Mouse (Mus musculus) gastrocnemius, postnatal 4 days (tissue): ENCODE data around the gene Kri1. TPM values are rescaled to one million over a fixed set of nuclear protein-coding genes. Genes with fewer than 3 reads are reported as not detected.
"Not testable (repeated sequence)": the region's sequence is repeated elsewhere in the genome, so short reads cannot be mapped to it uniquely, and the experiment has no call there.

Experiments used
- DNase-seq, 2 experiments: peaks; one replicate each; pipeline ENCODE4 v3.0.0; 2021 to 2022; ENCODE audit warnings: low spot score in 2 of 2, mixed read lengths in 2 of 2
- long read RNA-seq, 2 experiments: library from polyadenylated mRNA; stranded (forward); transcript quantifications; one replicate each; pipeline ENCODE4 v2.0.0; 2021
- total RNA-seq, 2 experiments: library from RNA; stranded (reverse); gene quantifications; 2 replicates each; pipeline ENCODE4 v1.2.3; 2021

The Kri1 gene
- 10 to 100 TPM; 18.1 to 21.3 TPM for total RNA-seq
- long read RNA-seq, experiment 1, partial matches to known transcripts = 2 of 6 reads
- long read RNA-seq, experiment 1, other reads (novel, unspliced or antisense) = 1 of 6 reads
- long read RNA-seq, experiment 2, partial matches to known transcripts = 0 of 3 reads
- long read RNA-seq, experiment 2, other reads (novel, unspliced or antisense) = 1 of 3 reads

DNA sequence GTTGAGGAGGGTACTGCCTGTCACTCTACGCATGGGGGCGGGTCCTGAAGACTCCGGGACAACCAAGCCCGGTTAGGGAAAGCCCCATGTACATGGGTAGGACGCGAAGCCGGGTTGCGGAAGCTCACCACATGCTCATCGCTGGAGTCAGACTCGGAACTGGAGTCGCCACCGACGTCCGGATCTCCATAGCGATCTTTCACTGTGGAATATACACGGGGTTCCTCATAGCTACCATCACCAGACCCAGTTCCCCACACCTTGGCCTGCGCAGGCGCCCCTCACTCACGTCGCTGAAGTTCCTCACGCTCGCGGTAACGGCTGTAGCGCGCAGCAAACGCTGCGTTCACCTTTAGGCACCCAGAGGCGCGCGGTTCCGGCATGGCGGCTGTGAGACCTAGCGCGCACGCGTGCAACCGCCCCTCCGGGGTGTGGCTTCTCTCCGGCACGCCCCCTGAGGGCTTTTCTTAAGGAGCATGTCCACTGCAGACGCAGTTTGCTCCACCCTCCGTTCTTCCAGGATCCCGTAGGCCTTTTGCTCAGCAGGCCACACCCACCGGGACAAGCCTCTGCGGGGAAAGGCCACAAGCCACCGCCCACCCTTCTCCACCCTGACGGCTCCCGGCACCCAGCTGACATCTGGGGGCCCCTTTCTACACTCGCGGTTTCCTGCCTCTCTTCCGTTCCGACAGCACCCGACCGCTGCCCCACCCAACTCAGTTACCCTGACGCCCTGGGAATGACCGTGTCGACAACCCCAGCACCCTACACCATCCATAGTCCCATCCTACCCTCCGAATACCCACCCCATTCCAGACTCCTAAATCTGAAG lies at the start of gene Kri1:
TSS of gene Kri1 (minus strand) at position 399 of the 832 bp plus-strand sequence.
- DNase-seq = peak; percentile 94 to 97

DNA sequence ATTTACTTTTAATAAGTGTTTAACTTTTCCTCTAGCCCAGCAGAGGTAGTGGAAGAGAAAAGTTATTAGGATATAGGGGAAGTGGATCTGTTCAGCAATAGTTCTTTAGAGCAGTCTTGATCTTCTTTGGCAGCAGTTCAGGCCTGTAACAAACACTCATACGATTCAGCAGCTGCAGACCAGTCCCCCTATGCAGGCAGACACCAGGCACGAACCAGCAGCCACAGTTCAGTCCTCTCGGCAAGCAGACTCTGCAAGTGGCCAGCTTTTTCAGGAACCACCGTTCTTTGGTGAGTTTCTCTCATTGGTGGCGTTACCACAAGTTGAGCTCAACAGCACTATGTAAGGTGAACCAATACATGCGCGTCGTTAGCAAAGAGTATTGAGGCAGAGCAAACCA lies 48.7 kb upstream of the Kri1 start:
- no peak for DNase-seq

- DNase-seq = no peak
Observed at GRCm38 (mm10) chr9:21335391-21335790, 47.6 kb upstream of the Kri1 start.

GRCm38 (mm10) chr9:21334747-21335146 lies 47.0 kb upstream of the Kri1 start:
- DNase-seq = no peak

DNA sequence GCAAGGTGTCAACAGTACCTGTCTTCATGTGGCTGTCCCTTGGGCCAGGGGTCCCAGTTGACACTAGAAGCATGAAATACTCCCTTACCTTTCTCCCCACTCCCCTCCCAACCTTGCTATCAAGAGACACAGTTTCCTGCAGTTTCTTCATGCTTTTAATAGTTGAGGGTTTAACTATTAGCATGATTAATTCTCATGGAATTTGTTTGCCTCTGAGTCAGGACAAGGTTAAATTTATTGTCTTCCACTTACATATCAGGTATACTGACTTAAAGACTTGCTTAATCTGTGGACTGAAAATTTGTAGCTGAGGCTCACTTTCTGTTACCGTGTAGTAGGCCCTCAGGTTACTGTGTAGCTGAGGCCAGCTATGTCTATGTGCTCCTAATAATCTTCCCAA lies 45.8 kb upstream of the Kri1 start:
- DNase-seq = no peak

- no peak for DNase-seq
Observed at GRCm38 (mm10) chr9:21332161-21333061, 44.6 kb upstream of the Kri1 start.

DNA sequence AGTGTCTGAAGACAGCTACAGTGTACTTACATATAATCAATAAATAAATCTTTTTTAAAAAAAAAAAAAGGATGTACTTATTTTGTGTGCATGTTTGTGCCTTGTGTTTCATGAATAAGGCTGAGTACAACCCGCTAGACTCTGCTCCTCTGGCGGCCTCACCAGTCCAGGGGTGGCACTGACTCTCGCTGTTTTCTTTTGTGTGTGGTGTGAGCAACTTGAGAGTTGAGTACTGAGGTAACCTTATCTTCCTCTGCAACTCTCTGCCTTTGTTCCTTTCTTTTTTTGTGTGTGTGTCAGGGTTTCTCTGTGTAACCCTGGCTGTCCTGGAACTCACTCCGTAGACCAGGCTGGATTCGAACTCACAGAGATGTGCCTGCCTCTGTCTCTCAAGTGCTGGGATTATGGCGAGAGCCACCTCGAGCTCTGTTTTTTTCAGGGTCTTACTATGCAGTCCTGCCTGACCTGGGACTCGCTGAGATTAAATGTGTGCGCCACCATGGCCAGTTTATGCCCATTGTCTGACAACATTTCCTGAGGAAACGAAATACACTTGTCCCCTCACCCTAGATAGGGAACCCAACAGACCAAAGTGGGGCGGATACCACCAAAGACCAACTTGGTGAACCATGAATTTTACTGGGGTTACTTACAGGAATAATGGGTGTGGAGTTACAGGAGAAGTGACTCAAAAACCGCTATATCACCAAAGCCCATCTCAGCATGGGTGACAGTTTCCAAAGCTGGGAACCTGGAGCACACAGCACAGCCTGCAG lies 43.8 kb upstream of the Kri1 start:
- DNase-seq = no peak

GRCm38 (mm10) chr9:21329699-21330289 lies 42.0 kb upstream of the Kri1 start:
- DNase-seq = no peak

- DNase-seq = no peak
Observed at GRCm38 (mm10) chr9:21329041-21329440, 41.3 kb upstream of the Kri1 start.

- DNase-seq = no peak
Observed at GRCm38 (mm10) chr9:21328041-21328440, 40.3 kb upstream of the Kri1 start.

GRCm38 (mm10) chr9:21327569-21327968 lies 39.8 kb upstream of the Kri1 start:
- DNase-seq = no peak

GRCm38 (mm10) chr9:21324269-21324668 lies 36.5 kb upstream of the Kri1 start:
- DNase-seq = no peak

DNA sequence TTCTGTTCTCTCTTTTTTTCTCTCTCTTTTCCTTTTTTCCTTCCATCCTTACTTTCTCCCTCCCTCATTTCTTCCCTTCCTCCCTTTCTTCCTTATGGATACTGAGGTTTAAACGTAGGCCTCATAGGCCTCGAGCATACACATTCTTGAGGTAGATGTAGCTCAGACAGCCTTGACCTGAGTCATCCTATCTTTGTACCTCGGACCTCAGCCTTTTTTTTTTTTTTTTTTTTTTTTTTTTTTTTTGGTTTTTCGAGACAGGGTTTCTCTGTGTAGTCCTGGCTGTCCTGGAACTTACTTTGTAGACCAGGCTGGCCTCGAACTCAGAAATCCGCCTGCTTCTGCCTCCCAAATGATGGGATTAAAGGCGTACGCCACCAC lies 35.1 kb upstream of the Kri1 start:
- DNase-seq = not testable (repeated sequence)

GRCm38 (mm10) chr9:21322211-21322916 lies 34.6 kb upstream of the Kri1 start:
- DNase-seq = no peak

- DNase-seq = peak in 1 of 2 experiments; percentile 30
Observed at GRCm38 (mm10) chr9:21321513-21321835, 33.7 kb upstream of the Kri1 start.

DNA sequence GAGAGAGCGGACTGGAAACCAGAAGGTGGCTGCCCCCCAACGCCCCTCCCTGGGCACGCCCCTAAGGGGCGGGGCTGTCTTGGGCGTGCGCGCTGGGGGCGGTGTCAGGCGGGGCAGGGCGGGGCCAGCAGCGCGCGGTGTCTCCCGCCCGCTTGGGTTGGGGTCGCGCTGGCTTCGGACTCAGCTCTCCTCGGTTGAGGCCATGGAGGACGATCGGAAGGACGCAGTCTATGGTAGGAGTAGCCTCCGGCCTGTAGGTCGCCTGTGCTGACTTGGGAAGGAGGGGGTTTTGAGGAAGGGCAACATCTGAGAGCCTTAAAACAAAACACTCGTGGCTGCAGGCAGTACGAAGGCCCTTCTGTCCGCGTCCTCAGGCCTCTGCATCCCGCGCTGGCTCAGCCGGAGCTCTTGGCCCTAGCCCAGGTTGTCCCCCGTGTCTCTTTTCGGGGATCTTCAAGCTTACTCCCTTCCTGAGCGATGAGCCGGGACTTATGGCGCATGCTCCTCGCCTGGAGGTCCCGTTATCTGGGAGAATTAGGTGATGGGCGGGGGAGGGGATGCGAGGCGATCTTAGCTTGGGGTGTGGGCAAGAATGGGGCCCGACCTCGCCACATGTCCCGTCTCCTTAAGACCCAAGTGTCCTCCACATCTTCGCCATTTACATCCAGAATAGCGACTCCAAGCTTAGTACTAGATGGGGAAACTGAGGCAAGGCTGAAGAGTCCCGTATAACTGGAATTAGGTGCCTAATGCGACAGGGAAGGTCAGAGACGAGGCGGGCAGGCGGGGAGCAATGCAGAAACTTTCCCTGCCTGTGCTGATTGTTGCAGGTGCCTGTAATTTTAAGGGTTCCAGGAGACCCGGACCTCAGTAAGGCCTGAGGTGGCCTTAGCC lies 33.1 kb upstream of the Kri1 start, which contains the start of gene Slc44a2:
TSS of gene Slc44a2 (plus strand) at position 80 of the 894 bp plus-strand sequence.
- peak; percentile 84 to 87 for DNase-seq

DNA sequence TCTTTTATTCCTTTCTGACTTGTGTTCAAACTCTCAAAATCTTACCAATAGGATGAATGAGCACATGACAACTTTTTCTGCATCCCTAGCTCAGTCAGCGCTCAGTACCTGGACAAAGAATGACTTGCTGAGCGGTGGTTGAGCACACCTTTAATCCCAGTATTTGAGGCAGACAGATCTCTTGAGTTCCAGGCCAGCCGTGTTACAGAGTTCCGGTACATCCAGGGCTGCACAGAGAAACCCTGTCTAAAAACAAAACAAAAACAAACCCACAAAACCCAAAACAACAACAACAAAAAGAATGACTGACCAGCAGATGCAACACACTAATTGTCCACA lies 32.5 kb upstream of the Kri1 start:
- no peak for DNase-seq

GRCm38 (mm10) chr9:21319503-21319902 lies 31.7 kb upstream of the Kri1 start:
- DNase-seq = no peak

- no peak for DNase-seq
Observed at GRCm38 (mm10) chr9:21318792-21319191, 31.0 kb upstream of the Kri1 start.
